In genomic region chr14:105895961-105896651, GRCm38 (mm10) we compare ENCODE assay signal across 7 mouse cellular contexts. TPM values are rescaled to one million over a fixed set of nuclear protein-coding genes. Genes with fewer than 3 reads are reported as not detected.
A peak's percentile ranks its signal among the peaks of the same experiment; 100 is the strongest.
DNase-seq lines count a peak whose midpoint lies in the region; ATAC-seq lines count a peak whose summit lies in the region.

No protein-coding gene starts in this region.

- H3K27me3 ChIP-seq in intestine, embryonic 14.5 days (replicated peaks; ENCODE audit: control insufficient read depth, insufficient read depth, low read length) = no peaks in the 10 kb centered on the region
- no peaks in the 10 kb centered on the region for H3K27me3 ChIP-seq in limb, embryonic 10.5 days (ENCODE audit: low read depth, poor library complexity, severe bottlenecking)
- peaks cover 29% of the 10 kb centered on the region for H3K27me3 ChIP-seq in midbrain, embryonic 10.5 days (ENCODE audit: low read depth, poor library complexity, severe bottlenecking)

- H3K9ac ChIP-seq in intestine, embryonic 14.5 days (ENCODE audit: low read length) = peak overlapping the region; percentile 99

- H3K9me3 ChIP-seq in intestine, embryonic 14.5 days (ENCODE audit: control insufficient read depth, low read length) = no peaks in the 10 kb centered on the region
- H3K9me3 ChIP-seq in limb, embryonic 10.5 days (replicated peaks) = no peaks in the 10 kb centered on the region
- no peaks in the 10 kb centered on the region for H3K9me3 ChIP-seq in midbrain, embryonic 10.5 days (replicated peaks)

- WGBS in intestine, embryonic 14.5 days = under 1% methylated on average over 50 of the region's 50 CpGs
- WGBS in limb, embryonic 10.5 days = under 1% methylated on average over 50 of the region's 50 CpGs
- under 1% methylated on average over 50 of the region's 50 CpGs for WGBS in midbrain, embryonic 10.5 days

- peak overlapping the region; percentile 66 for H3K4me2 ChIP-seq in intestine, embryonic 14.5 days (ENCODE audit: low read length)

- 0 out of 2 replicates have a peak, but pooled peaks have one; percentile 5 for ATAC-seq in intestine, embryonic 14.5 days (replicated peaks; ENCODE audit: low FRiP score, low TSS enrichment, low read depth)

- DNase-seq in adrenal gland, adult 2 months = peak; percentile 79
- DNase-seq in cerebellum, postnatal 4 days (ENCODE audit: low spot score in 2 of 2) = peak; percentile 30 to 36
- DNase-seq in gastrocnemius, postnatal 25 days = peak; percentile 52
- peak; percentile 85 for DNase-seq in intestine, embryonic 14.5 days (ENCODE audit: low spot score)
- peak; percentile 71 for DNase-seq in limb, embryonic 10.5 days (ENCODE audit: low spot score)
- DNase-seq in midbrain, embryonic 10.5 days (ENCODE audit: low spot score) = peak; percentile 69
- peak; percentile 11 to 24 for DNase-seq in right cerebral cortex, postnatal 36 days (ENCODE audit: low spot score in 2 of 2)

- peak overlapping the region; percentile 99 for H3K27ac ChIP-seq in intestine, embryonic 14.5 days (ENCODE audit: low read depth)
- peak overlapping the region; percentile 92 for H3K27ac ChIP-seq in limb, embryonic 10.5 days
- H3K27ac ChIP-seq in midbrain, embryonic 10.5 days (replicated peaks) = peak overlapping the region; percentile 98

- peak overlapping the region; percentile 97 for H3K4me3 ChIP-seq in intestine, embryonic 14.5 days (ENCODE audit: low read depth, low read length)
- peak overlapping the region; percentile 66 for H3K4me3 ChIP-seq in limb, embryonic 10.5 days
- peak overlapping the region; percentile 88 for H3K4me3 ChIP-seq in midbrain, embryonic 10.5 days

- H3K36me3 ChIP-seq in intestine, embryonic 14.5 days (ENCODE audit: control insufficient read depth, insufficient read depth, low read length) = peaks cover 13% of the 10 kb centered on the region
- H3K36me3 ChIP-seq in limb, embryonic 10.5 days = peaks cover 23% of the 10 kb centered on the region
- peaks cover 15% of the 10 kb centered on the region for H3K36me3 ChIP-seq in midbrain, embryonic 10.5 days

- H3K4me1 ChIP-seq in intestine, embryonic 14.5 days (replicated peaks; ENCODE audit: control insufficient read depth, insufficient read depth, low read length) = peaks cover 16% of the 10 kb centered on the region
- peaks cover 41% of the 10 kb centered on the region for H3K4me1 ChIP-seq in limb, embryonic 10.5 days
- H3K4me1 ChIP-seq in midbrain, embryonic 10.5 days = peaks cover 46% of the 10 kb centered on the region

RNA-seq across cellular contexts. Expression of gene Spry2, which starts 0.5 kb away (rescaled TPM):
- 10 to 100 TPM; 31.3 to 40.0 TPM for total RNA-seq in adrenal gland, adult 2 months (2021)
- 11.7 and 12.7 TPM in 2 replicates for polyA plus RNA-seq in adrenal gland, adult 2 months (2012; rRNA removed)
- total RNA-seq in gastrocnemius, postnatal 25 days (2021) = 10 to 100 TPM; 19.8 to 20.1 TPM
- polyA plus RNA-seq in intestine, embryonic 14.5 days (2014; fragmentation: Nextera tagmentation; extraction: Ambion mirVana) = 48.3 and 50.0 TPM in 2 replicates
- 36.2 and 43.4 TPM in 2 replicates for polyA plus RNA-seq in limb, embryonic 10.5 days (2016; fragmentation: Nextera tagmentation; extraction: Ambion mirVana)
- polyA plus RNA-seq in midbrain, embryonic 10.5 days (2016; fragmentation: Nextera tagmentation; extraction: Ambion mirVana) = 25.8 and 29.0 TPM in 2 replicates

Comparison
In these comparisons a context has a peak if more than half of its experiments do, and no peak if none do; other contexts are left out.
1. Peak in every context shown above with its lines: DNase-seq, ATAC-seq, H3K4me3 ChIP-seq and H3K27ac ChIP-seq.
2. DNase-seq: peak in every context shown above with its lines; median percentile 85 in intestine, embryonic 14.5 days; 79 in adrenal gland, adult 2 months; 71 in limb, embryonic 10.5 days; 69 in midbrain, embryonic 10.5 days; 52 in gastrocnemius, postnatal 25 days; 33 in cerebellum, postnatal 4 days; 18 in right cerebral cortex, postnatal 36 days.